Mouse (Mus musculus) brain, embryonic 18.5 days (tissue): Measurements from ENCODE around the gene Stx4a.
A peak's percentile ranks its signal among the peaks of the same experiment; 100 is the strongest.
"Not testable (repeated sequence)": the region's sequence is repeated elsewhere in the genome, so short reads cannot be mapped to it uniquely, and the experiment has no call there.

ENCODE experiments used
- DNase-seq: peaks from one replicate; pipeline ENCODE4 v3.0.0-alpha.2; 2012; ENCODE audit warnings: low read depth, low spot score

Stx4a gene

GRCm38 (mm10) chr7:127867641-127868040 lies 43.5 kb downstream of the Stx4a start:
- no peak for DNase-seq

DNA sequence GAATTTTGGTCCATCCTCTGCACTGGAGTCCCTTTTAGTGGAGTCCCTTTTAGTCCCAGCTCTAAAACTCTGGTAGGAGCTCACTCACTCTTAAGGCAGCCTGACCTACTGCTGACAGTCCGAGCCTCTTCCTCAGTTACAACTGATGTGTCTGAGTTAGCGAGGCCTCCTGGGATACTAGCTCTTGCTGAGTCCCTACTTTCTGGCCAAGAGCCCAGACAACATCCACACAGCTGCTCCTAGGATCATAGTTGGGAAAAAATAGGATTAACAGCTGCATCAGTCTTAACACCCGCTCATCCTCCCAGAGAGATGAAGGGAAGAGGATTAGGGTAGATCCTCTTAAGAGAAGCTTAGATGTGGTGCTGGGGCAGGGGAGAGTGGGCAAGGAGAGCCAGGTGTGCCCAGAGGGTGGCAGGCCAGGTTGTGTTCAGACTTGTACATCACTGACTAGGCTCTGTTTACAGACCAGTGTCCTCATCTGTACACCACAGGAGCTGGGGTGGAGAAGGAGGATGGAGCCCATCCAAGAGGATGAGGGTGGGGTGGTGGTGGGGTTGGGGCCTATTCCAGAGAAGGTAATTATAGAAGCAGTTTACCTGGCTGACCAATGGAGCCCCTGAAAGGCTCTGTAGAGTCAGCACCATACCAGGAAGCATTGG lies 45.2 kb downstream of the Stx4a start:
- DNase-seq, result no peak

GRCm38 (mm10) chr7:127870136-127870821 lies 46.2 kb downstream of the Stx4a start:
- no peak for DNase-seq

DNA sequence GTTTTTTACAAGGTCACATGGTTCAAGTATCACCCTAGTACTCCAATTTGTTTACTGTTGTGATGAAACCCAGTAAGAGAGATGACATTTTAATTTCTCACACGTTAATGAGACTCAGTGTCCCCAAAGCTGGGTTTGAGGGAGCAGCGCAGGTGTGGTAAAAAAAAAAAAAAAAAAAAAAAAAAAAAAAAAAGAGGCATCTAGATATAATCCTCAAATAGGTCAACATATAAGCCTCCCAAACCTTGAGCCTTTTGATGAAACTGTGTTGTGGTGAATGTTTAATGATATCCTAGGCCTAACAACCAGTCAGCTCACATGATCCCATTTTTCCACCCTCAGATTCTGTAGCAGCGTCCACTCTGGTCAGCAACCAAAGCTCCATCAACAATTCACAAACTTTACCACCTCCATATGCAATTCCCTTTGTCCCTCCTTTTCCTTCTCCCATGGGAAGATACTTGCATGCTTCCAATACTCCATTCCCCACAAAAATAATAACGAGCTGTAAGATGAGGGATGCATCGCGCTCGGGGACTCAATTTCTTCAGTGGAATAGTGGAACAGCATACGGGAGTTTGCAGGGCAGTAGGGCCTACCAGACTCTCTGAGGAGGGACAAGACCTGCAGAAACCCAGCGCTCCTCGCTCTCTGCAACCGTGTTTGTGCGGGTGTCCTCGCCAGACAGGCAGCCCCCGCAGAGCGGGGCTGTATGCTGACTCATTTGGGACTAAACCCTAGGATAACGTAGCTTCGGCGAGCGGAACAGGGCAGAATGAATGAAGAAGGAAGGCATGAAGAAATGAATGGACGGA lies 50.9 kb downstream of the Stx4a start:
- no peak for DNase-seq

DNA sequence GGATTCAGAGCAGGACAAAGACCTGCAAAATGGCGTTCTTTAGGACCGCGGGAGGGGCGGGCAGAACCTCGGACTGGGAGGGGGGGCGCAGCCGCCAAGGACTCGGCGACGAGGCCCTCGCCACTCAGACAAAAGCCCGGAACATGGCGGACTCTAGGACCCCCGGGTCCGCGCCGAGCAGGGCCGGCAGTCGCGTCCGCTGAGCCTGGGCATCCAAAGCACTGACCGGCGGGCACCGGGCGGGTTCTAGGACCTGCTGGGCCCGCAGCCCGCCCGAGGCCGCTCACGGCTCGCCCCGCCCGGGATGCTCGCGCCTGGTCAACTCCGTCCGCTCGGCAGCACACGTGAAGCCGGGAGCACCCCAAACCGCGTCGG lies 51.5 kb downstream of the Stx4a start:
- DNase-seq, result peak; percentile 93

DNA sequence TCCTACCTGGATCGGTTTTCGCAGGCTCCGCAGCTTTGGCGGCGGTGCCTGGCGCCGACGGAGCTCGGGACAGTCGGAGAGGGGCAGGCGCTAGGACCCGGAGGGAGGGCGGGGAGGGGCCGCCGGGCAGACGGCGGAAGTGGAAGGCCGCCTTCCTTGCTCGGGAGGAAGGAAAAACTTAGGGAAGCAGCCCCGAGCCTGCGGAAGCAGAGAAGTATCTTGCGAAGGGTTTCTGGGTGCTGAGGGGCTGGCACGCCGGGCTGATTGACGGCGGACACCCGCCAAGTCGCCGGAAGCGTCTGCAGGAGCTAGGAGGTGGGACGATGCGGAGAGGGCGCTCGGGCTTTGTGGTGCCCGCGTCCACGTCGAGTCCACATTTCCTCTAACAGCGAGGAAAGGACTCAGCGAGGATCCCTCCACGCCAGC lies 52.0 kb downstream of the Stx4a start, which contains the start of gene Zfp646:
Gene Zfp646, plus strand, starts transcription at position 181 of the 426 bp plus-strand sequence.
- peak; percentile 88 for DNase-seq

DNA sequence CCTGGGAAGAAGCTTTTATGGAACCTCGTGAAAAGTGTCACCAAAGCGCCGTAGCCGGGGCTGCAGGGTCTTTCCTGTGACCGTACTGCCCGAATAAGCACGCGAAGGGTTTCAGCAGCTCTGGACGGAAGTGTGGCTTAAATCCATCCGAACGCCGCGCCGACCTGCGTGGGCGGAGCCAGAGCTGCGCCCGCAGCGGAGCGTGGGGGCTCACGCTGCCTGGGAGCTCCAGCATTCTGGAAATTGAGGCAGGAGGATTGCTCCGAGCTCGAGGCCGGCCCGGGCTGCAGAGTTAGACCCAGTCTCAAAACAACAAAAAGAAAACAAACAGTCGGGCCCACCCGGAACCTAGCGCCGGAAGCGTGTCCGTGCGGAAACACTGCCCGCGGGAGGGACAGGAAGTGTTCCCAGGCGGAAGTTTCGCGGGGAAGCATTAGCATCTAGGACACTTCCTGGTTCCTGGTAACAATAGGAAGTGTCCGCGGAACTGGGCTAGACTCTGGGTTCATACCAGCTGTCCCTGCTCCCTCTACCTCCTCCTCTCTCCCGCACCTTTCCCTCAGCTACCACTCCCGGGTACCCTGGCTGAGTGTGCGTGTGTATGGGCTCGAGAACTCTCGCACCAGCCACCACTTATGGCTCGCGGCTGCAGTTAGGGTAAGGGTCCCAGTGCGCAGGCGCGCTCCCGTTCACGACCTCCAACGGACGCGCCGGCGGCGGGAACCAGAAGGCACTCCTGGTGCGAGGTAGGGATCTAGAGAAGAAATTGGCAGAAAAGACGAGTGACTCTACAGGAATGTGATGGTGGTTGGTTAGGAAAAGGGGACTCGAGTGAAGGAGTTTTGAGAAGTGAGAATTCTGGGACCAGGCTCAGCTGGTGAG lies 52.6 kb downstream of the Stx4a start, which contains the start of gene Zfp668:
Gene Zfp668, minus strand, starts transcription at position 362 of the 882 bp plus-strand sequence.
- peak; percentile 92 for DNase-seq

DNA sequence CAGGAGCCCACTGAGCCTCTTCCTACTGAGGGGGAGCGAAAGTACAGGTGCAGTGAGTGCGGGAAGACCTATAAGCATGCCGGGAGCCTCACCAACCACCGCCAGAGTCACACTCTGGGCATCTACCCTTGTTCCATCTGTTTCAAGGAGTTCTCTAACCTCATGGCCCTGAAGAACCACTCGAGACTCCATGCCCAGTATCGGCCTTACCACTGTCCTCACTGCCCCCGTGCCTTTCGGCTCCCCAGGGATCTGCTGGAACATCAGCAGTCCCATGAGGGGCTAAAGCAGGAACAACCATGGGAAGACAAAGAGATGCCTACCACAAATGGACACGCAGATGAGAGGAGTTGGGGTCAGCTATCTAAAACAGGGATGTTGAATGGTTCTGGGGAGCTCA lies 55.2 kb downstream of the Stx4a start:
- no peak for DNase-seq

DNA sequence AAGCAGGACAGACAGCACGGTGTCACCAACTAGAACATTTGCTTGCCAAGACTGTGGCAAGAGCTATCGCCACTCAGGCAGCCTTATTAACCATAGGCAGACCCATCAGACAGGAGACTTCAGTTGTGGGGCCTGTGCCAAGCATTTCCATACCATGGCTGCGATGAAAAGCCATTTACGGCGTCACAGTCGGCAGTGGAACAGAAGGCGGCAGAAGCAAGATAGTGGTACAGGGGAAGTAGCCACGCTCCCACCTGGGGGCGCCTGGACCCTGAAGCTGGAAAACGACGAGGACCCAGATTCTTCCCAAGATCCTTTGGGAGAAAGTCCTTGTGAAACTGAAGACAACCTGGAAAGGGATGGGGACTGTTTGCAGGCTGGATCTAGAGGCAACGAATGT lies 56.3 kb downstream of the Stx4a start:
- no peak for DNase-seq

DNA sequence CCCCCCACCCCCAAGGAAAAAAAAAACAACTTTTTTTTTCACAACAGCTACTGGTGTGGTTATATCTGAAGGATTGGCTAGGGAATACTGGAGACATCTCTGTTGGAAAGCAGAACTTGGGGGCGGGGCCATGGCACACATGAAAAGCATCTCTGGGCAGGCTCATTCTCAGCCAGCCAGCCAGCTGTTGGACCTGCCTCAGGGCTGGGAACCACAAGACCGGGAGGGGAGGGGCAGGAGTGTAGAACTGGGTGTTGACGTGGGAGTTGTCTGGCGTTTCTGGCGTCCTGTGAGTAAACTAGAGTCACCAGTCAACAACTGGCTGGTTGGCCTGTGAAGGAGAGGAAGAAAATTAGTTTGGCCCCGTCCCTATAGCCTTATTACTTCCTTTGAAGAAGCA lies 61.9 kb downstream of the Stx4a start:
- DNase-seq, result no peak

GRCm38 (mm10) chr7:127886551-127886950 lies 62.5 kb downstream of the Stx4a start:
- DNase-seq, result no peak

DNA sequence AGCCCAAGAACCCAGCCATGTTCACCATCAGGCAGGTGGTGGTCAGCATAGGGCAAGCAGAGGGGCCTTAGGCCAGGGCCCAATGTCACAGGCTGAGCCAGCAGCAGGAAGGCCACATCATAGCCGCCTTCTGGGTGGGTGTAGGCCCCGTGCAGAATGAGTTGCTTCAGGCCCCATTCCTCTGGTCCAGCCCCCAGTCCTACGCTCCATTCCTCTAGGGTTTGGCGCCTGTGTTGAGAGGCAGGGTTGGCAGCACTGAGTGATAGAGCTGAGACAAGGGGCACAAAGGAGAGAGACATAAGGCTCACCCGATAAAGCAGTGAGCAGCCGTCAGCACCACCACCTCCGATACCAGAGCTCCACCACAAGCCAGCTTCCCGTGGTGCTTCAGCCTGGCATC lies 63.1 kb downstream of the Stx4a start:
- no peak for DNase-seq

GRCm38 (mm10) chr7:127887781-127888180 lies 63.7 kb downstream of the Stx4a start:
- no peak for DNase-seq

GRCm38 (mm10) chr7:127888821-127889220 lies 64.7 kb downstream of the Stx4a start:
- no peak for DNase-seq

DNA sequence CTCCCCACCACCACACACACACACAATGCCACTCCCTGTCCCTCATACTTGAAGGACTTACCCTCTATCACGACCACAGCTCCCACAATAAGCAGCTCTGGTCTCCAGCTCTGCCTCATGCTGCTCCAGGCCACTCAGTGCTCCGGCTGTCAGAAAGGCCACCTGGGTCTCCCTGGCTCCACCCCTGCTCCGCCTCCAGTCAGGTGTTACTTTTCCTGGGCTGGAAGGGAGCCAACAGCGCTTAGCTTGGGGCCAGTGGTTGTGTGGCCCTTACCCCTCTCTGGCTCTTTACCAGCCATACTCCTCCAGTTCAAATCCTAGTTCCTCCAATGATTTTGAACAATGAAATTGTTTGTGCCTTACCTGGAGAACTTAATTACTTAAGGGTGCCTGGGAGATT lies 66.7 kb downstream of the Stx4a start, which contains the start of gene Prss53:
Gene Prss53, minus strand, starts transcription at position 173 of the 400 bp plus-strand sequence.
- no peak for DNase-seq

GRCm38 (mm10) chr7:127894480-127894879 lies 70.4 kb downstream of the Stx4a start:
- DNase-seq, result no peak

GRCm38 (mm10) chr7:127895442-127895841 lies 71.3 kb downstream of the Stx4a start, which contains the start of the genes Gm21974 and Vkorc1:
Gene Gm21974 (minus strand): TSS chr7:127895454.
Gene Vkorc1 (minus strand): TSS chr7:127895617.
- DNase-seq, result peak; percentile 91

DNA sequence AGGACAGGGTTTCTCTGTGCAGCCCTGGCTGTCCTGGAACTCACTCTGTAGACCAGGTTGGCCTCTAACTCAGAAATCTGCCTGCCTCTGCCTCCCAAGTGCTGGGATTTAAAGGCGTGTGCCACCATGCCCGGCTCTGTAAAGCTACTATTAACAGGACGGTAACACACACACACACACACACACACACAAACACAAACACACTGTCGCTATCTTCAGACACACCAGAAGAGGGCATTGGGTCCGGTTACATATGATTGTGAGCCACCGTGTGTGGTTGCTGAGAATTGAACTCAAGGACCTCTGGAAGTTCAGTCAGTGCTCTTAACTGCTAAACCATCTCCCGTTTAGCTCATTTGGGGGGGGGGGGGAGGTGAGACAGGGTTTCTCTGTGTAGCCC lies 71.8 kb downstream of the Stx4a start:
- not testable (repeated sequence) for DNase-seq

DNA sequence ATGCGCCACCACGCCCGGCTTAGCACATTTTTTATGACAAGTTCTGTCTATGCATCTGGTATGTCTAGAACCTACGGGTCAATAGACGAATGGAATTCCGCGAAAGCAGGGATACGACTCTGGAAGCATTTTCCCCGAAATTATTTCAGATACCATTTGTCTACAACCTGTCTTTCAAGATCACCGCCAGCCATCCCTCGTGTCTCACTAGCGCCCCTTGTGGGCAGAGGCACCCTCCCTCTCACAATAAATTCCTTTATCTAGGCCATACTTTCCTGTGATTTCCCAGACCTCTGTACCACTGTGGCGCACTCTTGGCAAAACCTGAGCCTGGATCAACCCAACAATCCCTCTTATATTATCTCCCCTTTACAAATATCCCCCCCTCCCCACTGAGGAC lies 72.3 kb downstream of the Stx4a start:
- no peak for DNase-seq

GRCm38 (mm10) chr7:127897542-127897941 lies 73.4 kb downstream of the Stx4a start:
- no peak for DNase-seq
